Mouse (Mus musculus) embryonic facial prominence, embryonic 10.5 days (tissue): ENCODE results near the gene Gm9999. TPM values are rescaled to one million over a fixed set of nuclear protein-coding genes. Genes with fewer than 3 reads are reported as not detected.

Experiments used
- polyA plus RNA-seq: library from polyadenylated mRNA; unstranded; fragments of >200 nt; fragmentation: Nextera tagmentation; extraction: Ambion mirVana; gene quantifications from 2 replicates; pipeline ENCODE4 v1.2.1, GENCODE M21; 2016

Gene Gm9999
- polyA plus RNA-seq, 1 experiment from 2014 or later = not detected

Other genes starting within 250 kb of the Gm9999 start
- 1.3 and 1.5 TPM in 2 replicates for gene Saa1, start 240.6 kb upstream of the Gm9999 start, polyA plus RNA-seq
- 1.5 and 1.8 TPM in 2 replicates for gene Saa2, start 231.8 kb upstream of the Gm9999 start, polyA plus RNA-seq
- 17.6 and 19.2 TPM in 2 replicates for gene Hps5, start 187.5 kb upstream of the Gm9999 start, polyA plus RNA-seq
- 49.3 and 50.6 TPM in 2 replicates for gene Gtf2h1, start 187.5 kb upstream of the Gm9999 start, polyA plus RNA-seq
- gene Ldha, start 142.1 kb upstream of the Gm9999 start, polyA plus RNA-seq = 2,643 and 3,168 TPM in 2 replicates
- 0.31 TPM in 1 of 2 replicates, not detected in the other for gene Ldhc, start 122.4 kb upstream of the Gm9999 start, polyA plus RNA-seq
- 260 and 265 TPM in 2 replicates for gene Tsg101, start 63.6 kb upstream of the Gm9999 start, polyA plus RNA-seq
- 12.7 TPM in 2 replicates for gene Uevld, start 25.1 kb upstream of the Gm9999 start, polyA plus RNA-seq
- gene Spty2d1, start 24.8 kb downstream of the Gm9999 start, polyA plus RNA-seq = 12.4 and 12.8 TPM in 2 replicates
- 11.3 and 11.7 TPM in 2 replicates for gene Tmem86a, start 67.0 kb downstream of the Gm9999 start, polyA plus RNA-seq
- gene Ptpn5, start 150.1 kb downstream of the Gm9999 start, polyA plus RNA-seq = 2.9 and 3.2 TPM in 2 replicates
- gene Mrgpra6, start 221.3 kb downstream of the Gm9999 start, polyA plus RNA-seq = not detected in 2 replicates